Comparison of ENCODE assay signal across 12 mouse cellular contexts in the genomic region with DNA sequence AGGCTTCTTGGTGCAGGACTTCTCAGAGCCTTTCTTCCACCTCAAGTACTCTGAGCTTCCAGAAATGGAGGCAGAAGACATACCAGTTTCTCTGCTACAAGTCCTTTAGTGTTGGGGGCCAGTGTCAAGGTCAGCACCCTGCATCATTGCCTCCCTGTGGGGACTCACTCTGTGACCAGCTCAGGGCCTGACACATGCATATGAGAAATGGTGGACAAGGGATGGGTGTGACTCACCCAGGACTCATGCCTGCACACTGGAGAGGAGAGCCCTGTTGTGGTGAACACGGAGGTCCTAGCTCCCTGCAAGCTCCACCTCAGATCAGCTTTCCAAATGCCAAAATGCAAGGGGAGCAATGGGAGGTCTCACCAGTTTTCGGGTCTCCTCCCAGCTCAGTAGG. TPM values are rescaled to one million over a fixed set of nuclear protein-coding genes. Genes with fewer than 3 reads are reported as not detected.
DNase-seq lines count a peak whose midpoint lies in the region; ATAC-seq lines count a peak whose summit lies in the region.
"Had no signal": no experiment of that assay in that cellular context is flagged by ENCODE, and none has a peak within 500 bp of the region (broad histone marks: within the 10 kb centered on the region; RNA-seq: fewer than 3 reads in every experiment).

No protein-coding gene starts in this region.

- WGBS in heart, embryonic 13.5 days: 34% methylated on average over 2 of the region's 2 CpGs
- 53% methylated on average over 2 of the region's 2 CpGs for WGBS in limb, embryonic 15.5 days

- peak overlapping the region; percentile 80 for H3K27ac ChIP-seq in heart, embryonic 13.5 days (replicated peaks)
- peak overlapping the region; percentile 38; the same call in 1 of the 2 replicates for H3K27ac ChIP-seq in limb, embryonic 15.5 days
- H3K27ac ChIP-seq: stomach, embryonic 15.5 days had no signal

- intact Hi-C loops in heart, postnatal 14 days (cut with DNase I): no loop called here

- peak overlapping the region; percentile 25; the same call in 1 of the 2 replicates for H3K9ac ChIP-seq in heart, embryonic 13.5 days
- H3K9ac ChIP-seq in limb, embryonic 15.5 days: no peak overlapping the region
- H3K9ac ChIP-seq: stomach, embryonic 15.5 days had no signal

- H3K9me3 ChIP-seq in heart, embryonic 13.5 days: no peaks in the 10 kb centered on the region
- no peaks in the 10 kb centered on the region for H3K9me3 ChIP-seq in limb, embryonic 15.5 days
- H3K9me3 ChIP-seq: stomach, embryonic 15.5 days had no signal

- H3K4me3 ChIP-seq in heart, embryonic 13.5 days: no peak overlapping the region
- no peak overlapping the region for H3K4me3 ChIP-seq in limb, embryonic 15.5 days
- H3K4me3 ChIP-seq: myocyte; stomach, embryonic 15.5 days had no signal

- H3K27me3 ChIP-seq in heart, embryonic 13.5 days (replicated peaks): no peaks in the 10 kb centered on the region
- H3K27me3 ChIP-seq in limb, embryonic 15.5 days: no peaks in the 10 kb centered on the region
- H3K27me3 ChIP-seq: stomach, embryonic 15.5 days had no signal

- DNase-seq in heart, postnatal 14 days: no peak
- DNase-seq in 3T3-L1 (ENCODE audit: low read depth, low spot score): peak; percentile 20
- peak; percentile 45 to 64 for DNase-seq in adrenal gland, postnatal 36 days
- DNase-seq in ovary, postnatal 36 days (ENCODE audit: low spot score): no peak
- DNase-seq in adipocyte (ENCODE audit: low spot score): no peak
- DNase-seq: cerebellum, adult 11-12 months; lung, postnatal 14 days had no signal

- no peaks in the 10 kb centered on the region for H3K36me3 ChIP-seq in heart, embryonic 13.5 days
- no peaks in the 10 kb centered on the region for H3K36me3 ChIP-seq in limb, embryonic 15.5 days
- H3K36me3 ChIP-seq: stomach, embryonic 15.5 days had no signal

- peaks cover 91% of the 10 kb centered on the region for H3K4me1 ChIP-seq in heart, embryonic 13.5 days
- H3K4me1 ChIP-seq in limb, embryonic 15.5 days: peaks cover 61% of the 10 kb centered on the region

- ATAC-seq in heart, embryonic 13.5 days (ENCODE audit: extremely low read depth, insufficient number of reproducible peaks, low FRiP score, low TSS enrichment): no peak
- ATAC-seq in limb, embryonic 15.5 days (ENCODE audit: insufficient number of reproducible peaks, low FRiP score, low TSS enrichment, low read depth): no peak
- ATAC-seq: activated CD4-positive, CD25-positive, alpha-beta regulatory T cell, adult 4 months had no signal

- H3K4me2 ChIP-seq in heart, embryonic 13.5 days: no peak overlapping the region
- no peak overlapping the region for H3K4me2 ChIP-seq in limb, embryonic 15.5 days
- H3K4me2 ChIP-seq: stomach, embryonic 15.5 days had no signal

RNA-seq across cellular contexts. Expression of a gene that starts 49.7 kb away (rescaled TPM):
- polyA plus RNA-seq in heart, embryonic 13.5 days (2015; fragmentation: Nextera tagmentation; extraction: Ambion mirVana): 41.7 and 43.2 TPM in 2 replicates
- 10 to 100 TPM; 29.9 to 32.7 TPM for total RNA-seq in heart, postnatal 14 days (2021)
- total RNA-seq in adrenal gland, postnatal 36 days (2021): 10 to 100 TPM; 49.7 to 59.4 TPM
- polyA plus RNA-seq in limb, embryonic 15.5 days (2015; fragmentation: Nextera tagmentation; extraction: Ambion mirVana): 18.8 and 24.0 TPM in 2 replicates

Comparison
In these comparisons a context has a peak if more than half of its experiments do, and no peak if none do; other contexts are left out.
1. DNase-seq: peak in 3T3-L1 (single experiment) and adrenal gland, postnatal 36 days (2 of 2); none in heart, postnatal 14 days (0 of 2), ovary, postnatal 36 days (single experiment) and adipocyte (single experiment).